Mouse (Mus musculus): ENCODE results near the gene Cdc42.

- no peak for TF ChIP-seq CTCF (IDR thresholded peaks at IDR 0.05; ENCODE audit: control insufficient read depth, insufficient read depth, insufficient replicate concordance, low read depth, low read length)
- no peak for TF ChIP-seq POLR2A (IDR thresholded peaks at IDR 0.05; ENCODE audit: control insufficient read depth, low read depth, low read length)
Measured at GRCm38 (mm10) chr4:137393378-137394135, 36.0 kb upstream of the Cdc42 start.

Data from testis, adult 2 months (tissue).